Mouse (Mus musculus): ENCODE data around the gene Hbp1.

- TF ChIP-seq CTCF (IDR thresholded peaks at IDR 0.05; ENCODE audit: extremely low read depth, insufficient read length, insufficient replicate concordance, low read depth, low read length), result no peak
- TF ChIP-seq POLR2A (IDR thresholded peaks at IDR 0.05; ENCODE audit: low read depth, low read length), result no peak
Measured at GRCm38 (mm10) chr12:31966405-31966804, 16.1 kb upstream of the Hbp1 start.
